Comparison of ENCODE assay signal across 8 mouse cellular contexts in the genomic region with DNA sequence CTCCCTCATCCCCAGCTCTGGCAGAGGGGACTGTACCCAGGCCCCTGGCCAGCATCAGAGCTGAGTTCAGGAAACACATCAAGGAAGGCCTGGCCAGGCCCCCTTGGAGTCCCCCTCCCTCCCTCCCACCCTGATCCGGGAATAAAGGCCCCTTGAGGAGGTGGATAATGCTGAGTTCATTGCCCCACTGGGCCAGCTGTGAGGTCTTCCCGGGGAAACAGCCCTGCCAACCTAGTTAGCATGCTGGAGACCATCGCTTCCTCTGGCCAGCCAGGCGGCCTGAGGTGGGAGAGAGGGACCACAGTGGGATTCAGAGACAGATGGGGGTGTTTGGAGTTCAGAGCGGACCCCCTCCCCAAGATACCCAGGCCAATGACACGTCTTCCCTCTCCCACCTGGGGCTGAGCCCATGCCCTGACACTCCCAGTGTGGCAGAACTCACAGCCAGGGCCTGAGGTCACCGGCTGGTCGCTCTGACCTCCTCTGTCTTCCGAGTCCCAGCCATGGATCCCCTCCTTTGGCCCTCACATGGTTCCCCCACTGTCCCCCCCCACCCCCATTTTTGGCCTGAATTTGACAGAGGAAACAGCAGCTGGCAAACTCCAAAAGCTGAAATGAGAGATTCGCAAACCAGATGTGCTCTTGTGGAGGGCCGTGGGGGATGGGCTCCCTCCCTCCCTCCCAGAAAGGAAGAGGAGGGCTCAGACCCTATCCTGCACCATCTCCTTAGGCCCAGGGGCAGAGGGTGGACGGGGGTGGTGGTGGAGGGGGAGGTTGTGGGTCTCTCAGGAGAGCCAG. TPM values are rescaled to one million over a fixed set of nuclear protein-coding genes. Genes with fewer than 3 reads are reported as not detected.
DNase-seq lines count a peak whose midpoint lies in the region; ATAC-seq and TF ChIP-seq lines count a peak whose summit lies in the region.

No protein-coding gene starts in this region.

- peak overlapping the region; percentile 98 for H3K27ac ChIP-seq in gastrocnemius, adult 2 months
- H3K27ac ChIP-seq in forebrain, postnatal 0 days (ENCODE audit: low read depth, low read length): peak overlapping the region; percentile 73
- H3K27ac ChIP-seq in liver, embryonic 11.5 days (ENCODE audit: low read depth, low read length): peak overlapping the region; percentile 56

- peak; percentile 68 for DNase-seq in gastrocnemius, adult 2 months
- DNase-seq in gastrocnemius, postnatal 36 days: no peak
- peak; percentile 86 for DNase-seq in NIH3T3 (ENCODE audit: low read depth)
- peak; percentile 43 for DNase-seq in forebrain, postnatal 0 days
- no peak for DNase-seq in liver, embryonic 11.5 days (ENCODE audit: low spot score)
- DNase-seq in adrenal gland, postnatal 4 days (ENCODE audit: low spot score in 2 of 2): no peak
- DNase-seq in adrenal gland, adult 8-10 months: no peak
- no peak for DNase-seq in adrenal gland, adult 18-20 months (ENCODE audit: low spot score in 2 of 2)

- H3K9me3 ChIP-seq in forebrain, postnatal 0 days (ENCODE audit: low read length): no peaks in the 10 kb centered on the region
- no peaks in the 10 kb centered on the region for H3K9me3 ChIP-seq in liver, embryonic 11.5 days (ENCODE audit: control insufficient read depth, low read length)

- peaks cover 36% of the 10 kb centered on the region for H3K36me3 ChIP-seq in forebrain, postnatal 0 days (ENCODE audit: insufficient read depth)
- H3K36me3 ChIP-seq in liver, embryonic 11.5 days (ENCODE audit: control insufficient read depth, insufficient read depth, low read length): peaks cover 7% of the 10 kb centered on the region

- intact Hi-C loops in gastrocnemius, adult 2 months (cut with DNase I): no loop called here
- intact Hi-C loops in gastrocnemius, postnatal 36 days (cut with DNase I): no loop called here

- peaks cover 32% of the 10 kb centered on the region for H3K4me1 ChIP-seq in forebrain, postnatal 0 days (ENCODE audit: insufficient read depth)
- peaks cover 57% of the 10 kb centered on the region for H3K4me1 ChIP-seq in liver, embryonic 11.5 days (replicated peaks; ENCODE audit: control insufficient read depth, insufficient read depth, low read length)

- no peak for TF ChIP-seq CTCF in gastrocnemius, adult 2 months (IDR thresholded peaks at IDR 0.05)
- no peak for TF ChIP-seq CTCF in forebrain, postnatal 0 days (IDR thresholded peaks at IDR 0.05; ENCODE audit: low read depth)

- H3K27me3 ChIP-seq in forebrain, postnatal 0 days (ENCODE audit: insufficient read depth, low read length): no peaks in the 10 kb centered on the region
- peaks cover 32% of the 10 kb centered on the region for H3K27me3 ChIP-seq in liver, embryonic 11.5 days (replicated peaks; ENCODE audit: control insufficient read depth, insufficient read depth, low read length)

- ATAC-seq in forebrain, postnatal 0 days: peak; percentile 77
- ATAC-seq in liver, embryonic 11.5 days (replicated peaks; ENCODE audit: low FRiP score): no peak

- no peak overlapping the region for H3K4me2 ChIP-seq in forebrain, postnatal 0 days (ENCODE audit: low read depth)
- 0 out of 2 replicates have a peak overlapping the region, but pooled peaks have one; percentile 19 for H3K4me2 ChIP-seq in liver, embryonic 11.5 days

- no peak overlapping the region for H3K9ac ChIP-seq in forebrain, postnatal 0 days
- H3K9ac ChIP-seq in liver, embryonic 11.5 days (ENCODE audit: low read depth, low read length): no peak overlapping the region

- WGBS in forebrain, postnatal 0 days: 25% methylated on average over 12 of the region's 12 CpGs
- WGBS in liver, embryonic 11.5 days: 25% methylated on average over 12 of the region's 12 CpGs

- peak overlapping the region; percentile 78 for H3K4me3 ChIP-seq in gastrocnemius, adult 2 months
- no peak overlapping the region for H3K4me3 ChIP-seq in forebrain, postnatal 0 days (ENCODE audit: low read depth, low read length)
- H3K4me3 ChIP-seq in liver, embryonic 11.5 days (ENCODE audit: low read depth, low read length): no peak overlapping the region

RNA-seq across cellular contexts. Expression of a gene that starts 6.5 kb away (rescaled TPM):
- 10 to 100 TPM; 34.6 to 71.3 TPM for total RNA-seq in gastrocnemius, adult 2 months (2021)
- 10 to 100 TPM; 48.6 to 49.1 TPM for total RNA-seq in gastrocnemius, postnatal 36 days (2021)
- 183 and 228 TPM in 2 replicates for total RNA-seq in forebrain, postnatal 0 days (2014; rRNA removed)
- 42.2 and 70.4 TPM in 2 replicates for polyA plus RNA-seq in forebrain, postnatal 0 days (2015; fragmentation: Nextera tagmentation; extraction: Ambion mirVana)
- polyA plus RNA-seq in liver, embryonic 11.5 days (2014; fragmentation: Nextera tagmentation; extraction: Ambion mirVana): 35.7 and 36.8 TPM in 2 replicates
- 100 to 1,000 TPM; 283 to 301 TPM for total RNA-seq in adrenal gland, postnatal 4 days (2021)
- 100 to 1,000 TPM; 212 to 271 (median 242) TPM for total RNA-seq in adrenal gland, adult 8-10 months (2022)
- total RNA-seq in adrenal gland, adult 18-20 months (2021): 100 to 1,000 TPM; 145 to 148 TPM

RNA-seq across cellular contexts. Expression of a gene that starts 28.4 kb away (rescaled TPM):
- total RNA-seq in gastrocnemius, adult 2 months (2021): 10 to 100 TPM; 17.1 to 18.9 TPM
- total RNA-seq in gastrocnemius, postnatal 36 days (2021): 10 to 100 TPM; 15.4 to 15.5 TPM
- 4.6 and 5.4 TPM in 2 replicates for total RNA-seq in forebrain, postnatal 0 days (2014; rRNA removed)
- 4.3 and 4.4 TPM in 2 replicates for polyA plus RNA-seq in forebrain, postnatal 0 days (2015; fragmentation: Nextera tagmentation; extraction: Ambion mirVana)
- polyA plus RNA-seq in liver, embryonic 11.5 days (2014; fragmentation: Nextera tagmentation; extraction: Ambion mirVana): 28.7 TPM in 2 replicates
- total RNA-seq in adrenal gland, postnatal 4 days (2021): 10 to 100 TPM; 72.7 to 78.0 TPM
- total RNA-seq in adrenal gland, adult 8-10 months (2022): 100 to 1,000 TPM in 3 of 4 experiments, 10 to 100 TPM in 1; 96.7 to 113 (median 107) TPM
- total RNA-seq in adrenal gland, adult 18-20 months (2021): 100 to 1,000 TPM in 1 of 2 experiments, 10 to 100 TPM in 1; 87.7 to 105 TPM

RNA-seq across cellular contexts. Expression of a gene that starts 52.3 kb away (rescaled TPM):
- 1 to 10 TPM; 1.5 to 2.1 TPM for total RNA-seq in gastrocnemius, adult 2 months (2021)
- 1 to 10 TPM; 1.9 to 2.1 TPM for total RNA-seq in gastrocnemius, postnatal 36 days (2021)
- total RNA-seq in forebrain, postnatal 0 days (2014; rRNA removed): 3.4 and 6.1 TPM in 2 replicates
- 2.8 and 3.2 TPM in 2 replicates for polyA plus RNA-seq in forebrain, postnatal 0 days (2015; fragmentation: Nextera tagmentation; extraction: Ambion mirVana)
- 10.5 and 11.2 TPM in 2 replicates for polyA plus RNA-seq in liver, embryonic 11.5 days (2014; fragmentation: Nextera tagmentation; extraction: Ambion mirVana)
- 10 to 100 TPM; 11.6 to 13.2 TPM for total RNA-seq in adrenal gland, postnatal 4 days (2021)
- 10 to 100 TPM in 2 of 4 experiments, 1 to 10 TPM in 2; 6.3 to 10.6 (median 9.6) TPM for total RNA-seq in adrenal gland, adult 8-10 months (2022)
- 1 to 10 TPM; 5.0 to 5.4 TPM for total RNA-seq in adrenal gland, adult 18-20 months (2021)

RNA-seq across cellular contexts. Expression of a gene that starts 53.9 kb away (rescaled TPM):
- total RNA-seq in gastrocnemius, adult 2 months (2021): 1 to 10 TPM; 2.8 to 3.2 TPM
- total RNA-seq in gastrocnemius, postnatal 36 days (2021): 1 to 10 TPM; 2.3 to 4.4 TPM
- 12.9 and 14.4 TPM in 2 replicates for total RNA-seq in forebrain, postnatal 0 days (2014; rRNA removed)
- polyA plus RNA-seq in forebrain, postnatal 0 days (2015; fragmentation: Nextera tagmentation; extraction: Ambion mirVana): 4.5 and 4.8 TPM in 2 replicates
- polyA plus RNA-seq in liver, embryonic 11.5 days (2014; fragmentation: Nextera tagmentation; extraction: Ambion mirVana): 5.7 and 5.8 TPM in 2 replicates
- total RNA-seq in adrenal gland, postnatal 4 days (2021): 10 to 100 TPM; 22.8 to 24.4 TPM
- total RNA-seq in adrenal gland, adult 8-10 months (2022): 10 to 100 TPM; 20.0 to 33.6 (median 26.8) TPM
- 10 to 100 TPM; 23.4 to 38.0 TPM for total RNA-seq in adrenal gland, adult 18-20 months (2021)

Comparison
In these comparisons a context has a peak if more than half of its experiments do, and no peak if none do; other contexts are left out.
1. DNase-seq: peak in gastrocnemius, adult 2 months (single experiment), NIH3T3 (single experiment) and forebrain, postnatal 0 days (single experiment); none in gastrocnemius, postnatal 36 days (0 of 2), liver, embryonic 11.5 days (single experiment), adrenal gland, postnatal 4 days (0 of 2), adrenal gland, adult 8-10 months (single experiment) and adrenal gland, adult 18-20 months (0 of 2).
2. Peak in every context shown above with its lines, with median percentiles within 50 percentile points of each other: H3K27ac ChIP-seq.